Mouse (Mus musculus) heart, adult 2 months (tissue): ENCODE data around the gene Tigar.

ENCODE experiments used
- CTCF ChIP-seq: fragments of 200-600 bp; IDR thresholded peaks from 2 replicates; pipeline ENCODE4 v1.8.1; 2022; ENCODE audit warnings: antibody characterized with exemption, mild to moderate bottlenecking, moderate library complexity
- POLR2A ChIP-seq: fragments of 200-500 bp; IDR thresholded peaks from 2 replicates; pipeline ENCODE4 v1.6.1; 2011; ENCODE audit warnings: mild to moderate bottlenecking, low read depth, low read length, control low read depth; ENCODE audit not compliant: insufficient read depth

DNA sequence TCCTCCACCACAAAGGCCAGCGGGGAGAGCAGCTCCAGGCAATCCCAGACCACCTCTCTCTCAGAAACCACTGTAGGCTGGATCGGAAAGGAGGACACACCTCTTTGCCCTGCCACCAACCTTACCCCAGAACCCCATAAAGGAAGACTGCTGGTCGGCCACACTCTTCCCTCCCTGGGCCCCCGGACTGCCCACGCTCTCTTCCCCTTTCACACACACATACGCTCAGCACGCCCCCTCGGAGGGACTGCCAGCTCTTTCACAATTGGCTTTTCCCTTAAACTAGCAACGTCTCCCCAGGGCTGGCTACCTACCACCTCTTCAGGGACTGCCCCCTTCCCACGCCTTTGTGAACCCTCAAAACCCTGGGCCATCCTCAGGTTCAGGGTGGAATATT, 33.8 kb upstream of the Tigar start:
- TF ChIP-seq CTCF = no peak
- TF ChIP-seq POLR2A = no peak
